Mouse (Mus musculus): ENCODE measurements around the gene Gm340. TPM values are rescaled to one million over a fixed set of nuclear protein-coding genes. Genes with fewer than 3 reads are reported as not detected.
A peak's percentile ranks its signal among the peaks of the same experiment; 100 is the strongest.

The Gm340 gene
- polyA plus RNA-seq, 1 experiment from 2014 or later, result 1.8 TPM

- no peak for DNase-seq (ENCODE audit: low spot score)
- Histone ChIP-seq H3K27me3 (ENCODE audit: insufficient read depth, poor library complexity, severe bottlenecking) (no peaks in the 10 kb centered on the region), H3K4me1 (peaks cover 12% of the 10 kb centered on the region; the same call in 1 of the 2 replicates), H3K27ac (no peak overlapping the region), H3K4me3 (no peak overlapping the region), H3K9me3 (no peaks in the 10 kb centered on the region), H3K36me3 (peaks cover 35% of the 10 kb centered on the region)
- 88% methylated on average over 20 of the region's 20 CpGs for WGBS
Measured at GRCm38 (mm10) chr19:41587431-41588222, 5.5 kb downstream of the Gm340 start.

- 86% methylated on average over 7 of the region's 7 CpGs for WGBS
- H3K36me3 ChIP-seq, result peaks cover 21% of the 10 kb centered on the region
- no peak overlapping the region for H3K4me3 ChIP-seq
- H3K27me3 ChIP-seq (ENCODE audit: insufficient read depth, poor library complexity, severe bottlenecking), result no peaks in the 10 kb centered on the region
- no peak overlapping the region for H3K27ac ChIP-seq
- H3K4me1 ChIP-seq, result peaks cover 12% of the 10 kb centered on the region; the same call in 1 of the 2 replicates
- no peak for DNase-seq (ENCODE audit: low spot score)
- no peaks in the 10 kb centered on the region for H3K9me3 ChIP-seq
Measured at GRCm38 (mm10) chr19:41589026-41589425, 6.9 kb downstream of the Gm340 start.

DNA sequence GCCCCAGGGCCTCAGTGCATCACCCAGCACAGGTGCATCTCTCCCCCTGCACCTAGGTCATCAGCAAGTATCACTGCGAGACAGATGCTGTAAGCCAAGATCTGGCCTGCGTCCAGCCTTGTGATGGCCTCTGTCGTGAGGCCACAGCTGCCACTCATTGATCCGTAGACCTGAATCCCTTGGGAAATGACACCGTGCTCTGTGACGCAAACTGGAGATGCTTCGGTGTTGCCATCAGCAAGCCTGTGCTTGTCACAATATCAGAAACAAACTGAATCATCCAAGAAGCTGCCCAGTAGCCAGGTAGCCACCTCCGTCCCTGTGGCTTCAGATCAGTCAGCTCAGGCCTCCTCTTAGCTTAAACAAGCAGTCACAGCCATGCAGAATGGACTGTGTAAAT, 7.5 kb downstream of the Gm340 start:
- DNase-seq (ENCODE audit: low spot score), result no peak
- WGBS, result 83% methylated on average over 8 of the region's 8 CpGs
- H3K27me3 ChIP-seq (ENCODE audit: insufficient read depth, poor library complexity, severe bottlenecking), result no peaks in the 10 kb centered on the region
- H3K4me3 ChIP-seq, result no peak overlapping the region
- no peak overlapping the region for H3K27ac ChIP-seq
- H3K9me3 ChIP-seq, result no peaks in the 10 kb centered on the region
- H3K4me1 ChIP-seq, result peaks cover 12% of the 10 kb centered on the region; the same call in 1 of the 2 replicates
- peaks cover 16% of the 10 kb centered on the region for H3K36me3 ChIP-seq

DNA sequence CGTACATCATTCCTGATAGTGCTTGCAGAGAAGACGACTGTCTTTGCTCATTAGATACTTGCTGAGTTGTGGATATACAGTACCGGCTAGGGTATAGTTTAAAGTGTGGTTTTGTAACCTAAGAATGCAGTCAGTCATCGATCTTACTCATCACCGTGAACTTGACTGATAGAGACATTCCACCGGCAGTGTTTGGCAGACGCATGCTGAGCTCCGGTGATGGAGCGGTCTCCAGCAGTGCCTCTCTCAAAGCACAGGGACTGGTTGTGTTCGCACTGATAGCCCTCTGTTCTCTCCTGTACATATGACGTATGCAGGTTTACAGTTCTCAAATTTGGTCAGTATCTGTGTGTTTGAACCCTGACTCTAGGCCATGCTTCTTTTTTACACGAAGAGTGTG, 9.6 kb downstream of the Gm340 start:
- DNase-seq (ENCODE audit: low spot score), result no peak
- Histone ChIP-seq H3K9me3 (no peaks in the 10 kb centered on the region), H3K27ac (no peak overlapping the region), H3K36me3 (0 out of 2 replicates have a peak, but pooled peaks cover 3% of the 10 kb centered on the region), H3K27me3 (ENCODE audit: insufficient read depth, poor library complexity, severe bottlenecking) (no peaks in the 10 kb centered on the region), H3K4me3 (no peak overlapping the region), H3K4me1 (peaks cover 25% of the 10 kb centered on the region)
- 63% methylated on average over 12 of the region's 12 CpGs for WGBS

DNA sequence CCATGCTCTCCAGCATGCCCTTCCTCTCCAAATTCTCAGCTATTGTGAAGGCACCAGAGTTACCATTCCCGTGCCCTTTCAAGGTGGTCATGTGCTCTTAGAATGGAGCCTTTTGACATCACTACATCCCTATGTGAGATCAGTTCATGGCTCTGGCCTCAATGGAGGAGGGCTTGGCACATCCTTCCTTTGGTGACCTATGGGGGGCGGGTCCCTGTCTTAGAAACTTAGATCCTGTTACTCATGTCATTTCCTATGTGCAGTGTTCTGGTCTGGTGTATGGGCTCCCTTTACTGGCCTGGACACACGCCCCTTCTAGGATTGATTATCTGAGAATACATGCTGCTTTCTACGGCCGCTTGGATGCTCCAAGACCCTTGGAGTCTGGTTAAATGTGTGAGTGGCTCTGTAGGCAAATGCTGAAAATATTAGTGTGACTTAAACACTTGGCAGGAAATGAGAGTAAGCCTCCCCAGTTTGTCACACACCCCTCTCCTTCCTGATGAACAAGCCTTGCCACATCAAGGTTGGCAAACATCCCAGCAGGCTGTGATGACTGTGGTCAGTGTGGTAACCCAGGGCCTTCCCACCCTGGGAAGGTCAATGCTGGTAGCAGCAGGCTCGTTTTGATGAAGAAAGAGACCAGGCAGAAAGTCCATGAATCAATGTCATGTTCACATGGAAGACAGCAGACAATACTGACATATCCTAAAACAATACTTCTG, 15.2 kb downstream of the Gm340 start:
- peak; percentile 69 for DNase-seq (ENCODE audit: low spot score)

DNA sequence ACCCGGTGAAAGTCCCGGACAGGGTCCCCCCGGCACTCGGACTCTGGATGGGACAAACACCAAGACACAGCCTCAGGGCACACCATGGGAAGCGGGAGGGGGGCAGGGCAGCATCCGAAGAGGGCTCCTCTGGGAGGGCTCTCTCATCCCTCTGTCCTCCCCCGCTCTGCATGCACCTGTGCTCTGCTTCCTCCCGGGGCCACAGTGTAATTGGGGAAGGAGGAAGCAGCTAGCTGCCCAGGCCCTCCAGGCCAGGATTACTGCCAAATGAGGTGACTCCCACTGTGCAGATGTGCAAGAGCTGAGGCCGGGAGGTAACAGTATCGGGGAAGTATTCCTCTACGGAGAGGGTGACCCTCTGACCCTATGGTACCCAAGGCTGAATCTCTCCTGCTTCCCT, 18.5 kb downstream of the Gm340 start:
- Histone ChIP-seq H3K27ac (no peak overlapping the region), H3K4me1 (peaks cover 7% of the 10 kb centered on the region), H3K4me3 (no peak overlapping the region), H3K36me3 (no peaks in the 10 kb centered on the region), H3K27me3 (ENCODE audit: insufficient read depth, poor library complexity, severe bottlenecking) (no peaks in the 10 kb centered on the region; the same call in 1 of the 2 replicates), H3K9me3 (no peaks in the 10 kb centered on the region)
- WGBS, result 67% methylated on average over 11 of the region's 11 CpGs
- no peak for DNase-seq (ENCODE audit: low spot score)

More for the DNA sequence above, 15.2 kb downstream of the Gm340 start:
- Histone ChIP-seq H3K4me3 (no peak overlapping the region), H3K9me3 (no peaks in the 10 kb centered on the region), H3K36me3 (no peaks in the 10 kb centered on the region), H3K27me3 (ENCODE audit: insufficient read depth, poor library complexity, severe bottlenecking) (no peaks in the 10 kb centered on the region; the same call in 1 of the 2 replicates), H3K27ac (no peak overlapping the region), H3K4me1 (peaks cover 13% of the 10 kb centered on the region)
- 76% methylated on average over 6 of the region's 6 CpGs for WGBS

- Histone ChIP-seq H3K36me3 (no peaks in the 10 kb centered on the region), H3K4me1 (0 out of 2 replicates have a peak, but pooled peaks cover 3% of the 10 kb centered on the region), H3K27me3 (ENCODE audit: insufficient read depth, poor library complexity, severe bottlenecking) (peaks cover 8% of the 10 kb centered on the region; the same call in 1 of the 2 replicates), H3K27ac (no peak overlapping the region), H3K9me3 (no peaks in the 10 kb centered on the region), H3K4me3 (no peak overlapping the region)
- 80% methylated on average over 10 of the region's 10 CpGs for WGBS
- no peak for DNase-seq (ENCODE audit: low spot score)
Measured at GRCm38 (mm10) chr19:41606208-41606987, 24.2 kb downstream of the Gm340 start.

GRCm38 (mm10) chr19:41611683-41612082, 29.5 kb downstream of the Gm340 start:
- Histone ChIP-seq H3K4me1 (peaks cover 15% of the 10 kb centered on the region), H3K9me3 (no peaks in the 10 kb centered on the region), H3K4me3 (no peak overlapping the region), H3K36me3 (no peaks in the 10 kb centered on the region), H3K27ac (no peak overlapping the region), H3K27me3 (ENCODE audit: insufficient read depth, poor library complexity, severe bottlenecking) (peaks cover 31% of the 10 kb centered on the region)
- 80% methylated on average over 6 of the region's 6 CpGs for WGBS
- DNase-seq (ENCODE audit: low spot score), result no peak

DNA sequence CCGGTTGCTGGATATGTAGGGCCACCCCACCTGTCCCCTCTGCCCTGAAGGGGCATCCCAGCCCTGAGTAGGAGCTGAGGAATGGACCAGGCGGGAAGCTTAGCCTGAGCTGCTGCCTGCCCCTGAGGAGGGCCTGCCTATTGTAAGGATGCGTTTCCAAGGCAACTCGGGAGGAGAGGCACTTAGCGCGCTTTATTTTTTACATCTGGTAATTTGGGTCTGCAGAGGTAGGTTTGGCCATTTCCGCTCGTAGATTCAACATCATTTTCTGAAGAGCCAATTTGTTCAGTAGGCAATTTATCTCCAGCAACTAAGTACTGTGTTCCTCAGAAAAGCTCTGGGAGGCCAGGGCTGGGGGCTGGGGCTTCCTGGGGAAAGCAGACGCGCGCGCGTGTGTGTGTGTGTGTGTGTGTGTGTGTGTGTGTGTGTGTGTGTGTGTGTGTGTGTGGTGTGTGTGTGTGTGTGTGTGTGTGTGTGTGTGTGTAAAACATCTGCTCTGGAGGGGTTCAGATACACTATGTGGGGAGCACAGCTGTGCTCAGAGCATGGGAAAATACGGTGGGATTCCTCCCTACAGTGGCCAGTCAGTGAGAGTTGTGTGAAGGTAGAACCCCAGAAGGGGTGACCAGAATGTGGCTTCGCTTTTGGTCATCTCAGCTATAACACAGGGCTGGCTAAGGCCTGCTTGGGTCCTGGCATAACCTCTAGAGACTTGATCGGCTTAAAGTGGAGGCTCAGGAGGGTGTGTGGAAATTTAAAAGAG, 31.3 kb downstream of the Gm340 start:
- Histone ChIP-seq H3K4me3 (no peak overlapping the region), H3K27ac (no peak overlapping the region), H3K27me3 (ENCODE audit: insufficient read depth, poor library complexity, severe bottlenecking) (peaks cover 38% of the 10 kb centered on the region), H3K9me3 (no peaks in the 10 kb centered on the region), H3K36me3 (no peaks in the 10 kb centered on the region), H3K4me1 (peaks cover 24% of the 10 kb centered on the region)
- no peak for DNase-seq (ENCODE audit: low spot score)
- 58% methylated on average over 16 of the region's 16 CpGs for WGBS

GRCm38 (mm10) chr19:41615606-41616224, 33.5 kb downstream of the Gm340 start:
- 61% methylated on average over 11 of the region's 11 CpGs for WGBS
- H3K9me3 ChIP-seq, result no peaks in the 10 kb centered on the region
- H3K27ac ChIP-seq, result no peak overlapping the region
- H3K27me3 ChIP-seq (ENCODE audit: insufficient read depth, poor library complexity, severe bottlenecking), result peaks cover 36% of the 10 kb centered on the region
- no peak for DNase-seq (ENCODE audit: low spot score)
- no peak overlapping the region for H3K4me3 ChIP-seq
- no peaks in the 10 kb centered on the region for H3K36me3 ChIP-seq
- peaks cover 36% of the 10 kb centered on the region for H3K4me1 ChIP-seq

- no peak for DNase-seq (ENCODE audit: low spot score)
- no peak overlapping the region for H3K27ac ChIP-seq
- no peak overlapping the region for H3K4me3 ChIP-seq
- no peaks in the 10 kb centered on the region for H3K9me3 ChIP-seq
- peaks cover 39% of the 10 kb centered on the region for H3K4me1 ChIP-seq
- WGBS, result 86% methylated on average over 6 of the region's 6 CpGs
- H3K36me3 ChIP-seq, result no peaks in the 10 kb centered on the region
- H3K27me3 ChIP-seq (ENCODE audit: insufficient read depth, poor library complexity, severe bottlenecking), result peaks cover 31% of the 10 kb centered on the region
Measured at GRCm38 (mm10) chr19:41616274-41616673, 34.1 kb downstream of the Gm340 start.

- peaks cover 39% of the 10 kb centered on the region for H3K4me1 ChIP-seq
- H3K27ac ChIP-seq, result no peak overlapping the region
- H3K36me3 ChIP-seq, result no peaks in the 10 kb centered on the region
- no peak overlapping the region for H3K4me3 ChIP-seq
- H3K27me3 ChIP-seq (ENCODE audit: insufficient read depth, poor library complexity, severe bottlenecking), result peaks cover 25% of the 10 kb centered on the region
- 86% methylated on average over 13 of the region's 13 CpGs for WGBS
- H3K9me3 ChIP-seq, result no peaks in the 10 kb centered on the region
- DNase-seq (ENCODE audit: low spot score), result no peak
Measured at GRCm38 (mm10) chr19:41617102-41617501, 34.9 kb downstream of the Gm340 start.

All from heart, embryonic 10.5 days (tissue).